Mouse (Mus musculus): Measurements from ENCODE around the gene Samd9l. TPM values are rescaled to one million over a fixed set of nuclear protein-coding genes. Genes with fewer than 3 reads are reported as not detected.
A peak's percentile ranks its signal among the peaks of the same experiment; 100 is the strongest.
"Not testable (repeated sequence)": the region's sequence is repeated elsewhere in the genome, so short reads cannot be mapped to it uniquely, and the experiment has no call there.

Gene Samd9l
- total RNA-seq, 2 experiments from 2014 or later = 3.2 to 5.0 TPM

GRCm38 (mm10) chr6:3379146-3379545 lies 20.2 kb downstream of the Samd9l start:
- no peak overlapping the region for H3K4me3 ChIP-seq
- TF ChIP-seq CTCF (IDR thresholded peaks at IDR 0.05) = no peak
- intact Hi-C loops (cut with DNase I) = no loop called here
- H3K27ac ChIP-seq = no peak overlapping the region
- DNase-seq = no peak

DNA sequence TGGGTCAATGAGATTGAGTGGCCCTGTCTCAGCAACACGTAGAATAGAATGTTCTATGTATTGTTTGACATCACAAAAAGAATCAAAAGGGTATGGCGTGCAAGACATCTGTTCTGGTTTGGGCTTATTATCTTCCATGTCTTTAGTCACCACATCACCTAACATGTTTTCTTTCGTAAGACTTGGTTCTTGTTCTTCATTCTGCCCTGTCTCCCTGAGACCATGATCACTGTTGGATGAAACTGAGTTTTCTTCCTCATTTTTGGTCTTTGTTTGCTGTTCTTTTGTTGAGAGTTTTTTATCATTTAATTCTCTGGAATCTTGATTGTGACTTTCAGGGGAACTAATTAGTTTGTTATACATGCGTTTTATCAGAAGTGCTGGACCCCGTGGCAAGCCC lies 22.7 kb downstream of the Samd9l start:
- Histone ChIP-seq H3K27ac (no peak overlapping the region), H3K4me3 (no peak overlapping the region)
- no peak for TF ChIP-seq CTCF (IDR thresholded peaks at IDR 0.05)
- intact Hi-C loops (cut with DNase I) = no loop called here
- DNase-seq = no peak

GRCm38 (mm10) chr6:3369527-3369926 lies 29.8 kb downstream of the Samd9l start:
- intact Hi-C loops (cut with DNase I) = no loop called here
- no peak overlapping the region for H3K4me3 ChIP-seq
- TF ChIP-seq CTCF (IDR thresholded peaks at IDR 0.05) = no peak

DNA sequence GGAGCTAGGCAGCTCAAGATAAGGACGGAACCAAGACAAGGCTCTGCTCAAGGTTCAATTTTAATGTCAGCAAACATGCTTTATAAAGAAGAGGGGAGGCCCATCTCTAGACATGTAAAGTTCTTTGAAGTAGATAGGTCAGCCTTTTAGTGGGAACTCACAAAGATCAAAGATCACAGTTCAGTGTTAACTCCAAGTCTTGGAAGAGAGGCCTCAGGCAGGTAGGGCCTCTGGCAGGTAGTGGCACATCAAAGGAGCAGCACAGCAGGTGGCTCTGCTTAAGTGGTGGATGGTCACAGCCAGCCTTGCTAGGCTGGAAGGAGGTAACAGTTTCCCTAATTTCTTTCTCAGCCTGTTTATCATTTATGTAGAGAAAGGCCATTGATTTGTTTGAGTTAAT lies 33.8 kb downstream of the Samd9l start:
- H3K4me3 ChIP-seq; intact Hi-C loops (cut with DNase I); DNase-seq; H3K27ac ChIP-seq: not testable (repeated sequence)

More at GRCm38 (mm10) chr6:3369527-3369926, 29.8 kb downstream of the Samd9l start:
- DNase-seq = no peak
- no peak overlapping the region for H3K27ac ChIP-seq

DNA sequence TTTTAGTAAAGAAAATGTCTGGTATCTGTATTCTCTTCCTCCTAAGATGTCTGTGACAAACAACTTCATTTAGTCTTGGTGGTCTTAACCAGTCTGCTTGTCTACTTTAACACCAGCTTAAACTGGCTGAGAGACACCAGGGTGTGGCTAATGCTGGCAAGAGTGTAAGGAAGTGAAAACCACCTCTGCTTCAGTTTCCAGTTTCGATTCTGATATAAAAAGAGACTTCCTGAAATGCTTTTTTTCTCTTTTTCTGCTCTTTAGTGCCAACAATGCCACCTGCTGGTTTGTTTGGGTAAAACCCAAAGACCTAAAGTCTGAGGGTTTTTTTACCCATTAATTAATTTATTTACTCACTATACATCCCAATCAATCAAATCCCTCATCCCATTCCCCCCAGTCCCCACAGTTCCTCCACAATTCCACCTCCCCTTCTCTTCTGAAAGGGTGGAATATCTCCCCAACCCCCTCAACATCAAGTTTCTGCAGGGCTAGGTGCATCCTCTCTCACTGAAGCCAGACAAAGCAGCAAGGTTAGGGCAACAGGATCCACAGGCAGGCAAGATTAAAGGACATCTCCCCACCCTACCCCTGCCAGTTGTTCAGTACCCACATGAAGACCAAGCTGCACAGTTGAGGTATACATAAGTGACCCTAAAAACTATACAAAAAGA lies 53.3 kb downstream of the Samd9l start:
- peak; percentile 19 for DNase-seq
- H3K27ac ChIP-seq = peak overlapping the region; percentile 65
- H3K4me3 ChIP-seq = peak overlapping the region; percentile 65
- peak; percentile 63 for TF ChIP-seq CTCF (IDR thresholded peaks at IDR 0.05)
- intact Hi-C loops (cut with DNase I) = not testable (repeated sequence)

- DNase-seq; intact Hi-C loops (cut with DNase I): not testable (repeated sequence)
- Histone ChIP-seq H3K27ac (peak overlapping the region; percentile 65), H3K4me3 (peak overlapping the region; percentile 65)
These were observed 54.2 kb downstream of the Samd9l start for GRCm38 (mm10) chr6:3345043-3345639.

DNA sequence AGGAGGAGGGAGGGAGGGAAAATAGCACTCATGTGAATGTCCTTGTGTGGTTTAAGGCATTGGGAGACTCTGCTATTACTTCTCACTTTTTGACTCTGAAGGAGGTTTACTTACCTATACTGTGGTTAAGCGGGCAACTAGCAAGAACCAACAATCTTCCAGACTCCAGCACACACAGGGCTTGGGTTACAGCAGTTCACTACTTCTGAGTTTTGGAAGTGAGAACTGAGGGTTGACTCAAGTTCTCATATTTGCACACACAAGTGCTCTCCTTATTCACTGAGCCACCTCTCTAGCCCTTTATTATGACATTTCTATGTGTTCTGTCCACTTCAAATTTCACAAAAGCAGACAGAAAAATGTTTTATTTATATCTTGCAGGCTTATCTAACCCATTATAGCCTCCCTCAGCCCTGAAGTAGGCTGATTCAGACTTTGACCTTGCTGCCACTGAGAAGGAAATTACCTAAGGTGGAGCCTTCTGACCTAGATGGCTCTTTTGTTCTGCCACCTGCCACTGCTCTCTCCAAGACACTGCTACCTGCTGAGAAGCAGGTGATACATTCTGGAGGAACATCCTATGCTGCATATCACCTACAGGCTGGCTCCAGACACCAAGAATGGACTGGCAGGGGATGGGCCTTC lies 55.6 kb downstream of the Samd9l start:
- intact Hi-C loops (cut with DNase I); DNase-seq; H3K27ac ChIP-seq: not testable (repeated sequence)
- H3K4me3 ChIP-seq = peak overlapping the region; percentile 33; the same call in 1 of the 2 replicates

GRCm38 (mm10) chr6:3341479-3341878 lies 57.9 kb downstream of the Samd9l start:
- Histone ChIP-seq H3K27ac (no peak overlapping the region), H3K4me3 (peak overlapping the region; percentile 59)
- no peak for DNase-seq
- intact Hi-C loops (cut with DNase I) = no loop called here
- no peak for TF ChIP-seq CTCF (IDR thresholded peaks at IDR 0.05)

- intact Hi-C loops (cut with DNase I); DNase-seq: not testable (repeated sequence)
- peak overlapping the region; percentile 31; the same call in 1 of the 2 replicates for H3K27ac ChIP-seq
- peak overlapping the region; percentile 59 for H3K4me3 ChIP-seq
These were observed 58.4 kb downstream of the Samd9l start for GRCm38 (mm10) chr6:3340928-3341327.

DNA sequence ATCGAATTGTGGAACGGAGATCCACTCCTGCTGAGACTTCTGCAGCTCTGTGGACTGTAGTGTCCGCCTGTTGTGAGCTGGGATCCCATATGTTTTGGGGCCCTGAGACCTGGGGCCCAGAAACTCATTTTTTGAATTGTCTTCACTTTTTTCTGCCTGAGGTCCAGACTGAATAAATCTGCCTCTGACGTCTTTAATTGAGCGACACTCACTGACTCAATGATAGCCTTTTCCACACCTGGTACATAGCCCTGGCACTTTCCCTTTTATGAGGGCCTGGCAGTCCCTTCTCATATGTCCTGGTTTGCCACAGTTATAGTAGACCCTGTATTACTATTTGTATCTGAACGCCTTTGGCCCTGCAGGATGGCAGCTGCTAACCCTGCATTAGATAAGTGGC lies 60.2 kb downstream of the Samd9l start:
- intact Hi-C loops (cut with DNase I); H3K27ac ChIP-seq; DNase-seq: not testable (repeated sequence)

More for the DNA sequence above, 60.2 kb downstream of the Samd9l start:
- H3K4me3 ChIP-seq = not testable (repeated sequence)

Other genes starting within 250 kb of the Samd9l start
- gene Hepacam2, start 98.7 kb upstream of the Samd9l start, total RNA-seq (2021) = under 1 TPM in 1 of 2 experiments, not detected in 1; 0.22 TPM
- gene Vps50, start 98.8 kb upstream of the Samd9l start, total RNA-seq (2021) = 10 to 100 TPM; 21.1 to 21.8 TPM

Data from gastrocnemius, adult 2 months (tissue).